Mouse (Mus musculus): ENCODE data around the gene Rab3ip. TPM values are rescaled to one million over a fixed set of nuclear protein-coding genes. Genes with fewer than 3 reads are reported as not detected.
A peak's percentile ranks its signal among the peaks of the same experiment; 100 is the strongest.

Gene Rab3ip
- 10 to 100 TPM; 24.9 to 29.2 TPM for total RNA-seq (2021)
- long read RNA-seq, experiment 1, transcript Rab3ip-203 (11 exons, 1,844 nt): major isoform, 14 of 31 reads
- long read RNA-seq, experiment 1, partial matches to known transcripts: 5 of 31 reads
- long read RNA-seq, experiment 1, other reads (novel, unspliced or antisense): 10 of 31 reads
- long read RNA-seq, experiment 2, transcript Rab3ip-203 (11 exons, 1,844 nt): major isoform, 22 of 37 reads
- long read RNA-seq, experiment 2, partial matches to known transcripts: 1 of 37 reads
- long read RNA-seq, experiment 2, other reads (novel, unspliced or antisense): 13 of 37 reads

GRCm38 (mm10) chr10:116950009-116950769 lies at the start of gene Rab3ip:
Rab3ip (minus strand) TSS chr10:116950769.
- DNase-seq: peak; percentile 83 to 84
- intact Hi-C loops (cut with DNase I): no loop called here

- DNase-seq: no peak
- intact Hi-C loops (cut with DNase I): no loop called here
Observed at GRCm38 (mm10) chr10:116998716-116999455, 48.3 kb upstream of the Rab3ip start.

GRCm38 (mm10) chr10:116996236-116996600 lies 45.6 kb upstream of the Rab3ip start:
- DNase-seq: peak; percentile 56 to 71
- intact Hi-C loops (cut with DNase I): no loop called here

GRCm38 (mm10) chr10:116995584-116996235 lies 45.1 kb upstream of the Rab3ip start:
- intact Hi-C loops (cut with DNase I): no loop called here
- DNase-seq: no peak

DNA sequence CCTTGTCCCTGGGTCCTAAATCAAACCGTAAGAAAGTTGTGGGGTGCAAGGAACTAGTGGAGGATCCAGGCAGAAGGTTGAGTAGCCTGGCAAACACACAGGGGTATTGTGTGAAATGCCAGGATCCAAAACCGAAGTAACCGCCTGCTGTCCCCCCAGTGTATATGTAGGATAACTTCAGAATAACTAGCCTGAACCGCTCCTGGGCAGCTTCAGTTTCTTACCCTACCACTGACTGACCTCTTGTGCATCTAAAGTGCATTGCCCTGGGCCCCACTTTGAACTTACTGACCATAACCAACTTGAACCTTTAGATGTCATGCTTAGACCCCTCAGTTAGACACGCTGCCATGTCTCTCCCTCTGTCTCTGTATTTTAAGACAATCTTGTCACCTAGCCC lies 44.6 kb upstream of the Rab3ip start:
- DNase-seq: no peak
- intact Hi-C loops (cut with DNase I): no loop called here

DNA sequence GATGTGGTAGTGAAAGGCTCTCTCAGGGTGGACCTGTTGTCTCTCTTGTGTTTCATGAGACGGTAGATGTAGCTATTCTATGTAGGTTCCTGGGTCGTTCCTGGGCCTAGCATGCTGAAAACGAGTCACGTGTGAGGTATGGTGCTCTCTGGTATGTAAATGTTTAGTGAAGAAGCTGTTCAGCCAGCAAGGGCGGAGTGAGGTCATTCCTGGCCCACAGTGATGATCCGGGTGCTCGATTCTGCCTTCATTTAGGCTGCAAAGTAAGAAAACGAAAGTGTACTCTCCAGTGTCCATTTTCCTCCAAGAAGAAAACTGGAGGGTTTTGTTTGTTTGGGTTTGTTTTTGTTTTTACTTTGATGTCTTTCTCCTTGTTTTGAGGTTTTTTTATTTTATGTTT lies 43.4 kb upstream of the Rab3ip start:
- intact Hi-C loops (cut with DNase I): loop anchor here (5.0 kb wide), 1 partner anchor 33 kb away; no protein-coding TSS in a partner anchor
- DNase-seq: no peak

- no peak for DNase-seq
Observed at GRCm38 (mm10) chr10:116986264-116987082, 35.9 kb upstream of the Rab3ip start, which contains the start of gene Best3. Best3 (plus strand) TSS chr10:116986314.

DNA sequence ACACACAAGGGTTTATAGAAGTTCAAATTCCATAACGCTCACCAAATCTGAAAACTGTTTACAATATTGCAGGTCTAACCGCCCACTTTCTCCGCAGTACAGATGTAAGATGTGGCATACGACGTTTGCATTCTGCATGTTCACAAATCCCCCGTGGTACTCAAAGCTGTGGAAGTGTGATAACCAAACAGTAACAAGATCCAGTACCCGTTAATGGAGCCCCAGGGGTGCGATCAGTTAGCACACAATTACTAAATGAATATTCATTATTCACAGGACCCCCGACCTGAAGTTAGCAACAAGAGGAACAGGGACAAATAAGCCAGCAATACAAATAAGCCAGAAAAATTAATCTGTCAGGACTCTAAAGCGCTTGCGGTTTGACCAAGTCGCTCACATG lies 34.3 kb upstream of the Rab3ip start:
- intact Hi-C loops (cut with DNase I): loop anchor here (5.0 kb wide), 1 partner anchor 47 kb away; no protein-coding TSS in a partner anchor
- DNase-seq: no peak

More at GRCm38 (mm10) chr10:116986264-116987082, 35.9 kb upstream of the Rab3ip start, which contains the start of gene Best3:
- intact Hi-C loops (cut with DNase I): no loop called here

GRCm38 (mm10) chr10:116982526-116982925 lies 32.0 kb upstream of the Rab3ip start:
- intact Hi-C loops (cut with DNase I): loop anchor here (5.0 kb wide), 1 partner anchor 50 kb away; no protein-coding TSS in a partner anchor
- DNase-seq: no peak

DNA sequence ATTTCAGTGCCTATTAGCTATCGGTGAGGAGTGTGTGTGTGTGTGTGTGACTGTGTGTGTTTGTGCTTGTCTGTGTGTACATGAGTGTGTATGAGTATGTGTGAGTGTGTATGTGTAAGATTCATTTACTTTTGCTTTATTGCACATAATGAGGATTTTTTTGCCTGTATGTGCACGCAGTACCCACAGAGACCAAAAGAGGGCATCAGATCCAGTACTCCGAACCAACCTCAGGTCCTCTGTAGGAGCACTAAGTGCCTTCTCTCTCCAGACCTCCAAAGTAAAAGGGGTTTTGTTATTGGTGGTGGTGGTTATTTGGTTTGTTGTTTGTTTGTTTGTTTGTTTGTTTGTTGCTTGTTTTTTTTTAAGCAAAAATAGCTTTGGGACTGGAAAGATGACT lies 30.3 kb upstream of the Rab3ip start:
- DNase-seq: no peak
- intact Hi-C loops (cut with DNase I): loop anchor here (5.0 kb wide), 1 partner anchor 51 kb away; no protein-coding TSS in a partner anchor

DNA sequence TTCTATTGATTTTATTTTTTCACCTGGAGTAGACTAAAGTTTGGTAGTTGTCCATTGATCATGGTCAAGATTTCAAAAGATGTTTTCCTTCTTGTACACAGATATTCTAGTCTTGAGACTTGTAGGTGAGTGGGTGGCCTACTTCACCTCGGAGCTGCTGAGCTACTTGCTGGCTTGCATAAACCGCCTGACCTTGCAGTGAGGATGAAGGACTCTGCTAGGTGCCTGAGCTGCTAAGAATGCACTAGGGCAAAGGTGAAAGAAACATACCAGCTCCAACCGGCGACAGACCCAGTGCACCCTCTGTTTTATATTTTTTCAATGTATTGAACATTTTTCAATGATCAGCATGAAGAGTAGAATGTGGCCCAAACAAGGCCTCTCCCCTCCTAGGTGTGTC lies 29.7 kb upstream of the Rab3ip start:
- intact Hi-C loops (cut with DNase I): loop anchor here (5.0 kb wide), 1 partner anchor 52 kb away; no protein-coding TSS in a partner anchor
- no peak for DNase-seq

DNA sequence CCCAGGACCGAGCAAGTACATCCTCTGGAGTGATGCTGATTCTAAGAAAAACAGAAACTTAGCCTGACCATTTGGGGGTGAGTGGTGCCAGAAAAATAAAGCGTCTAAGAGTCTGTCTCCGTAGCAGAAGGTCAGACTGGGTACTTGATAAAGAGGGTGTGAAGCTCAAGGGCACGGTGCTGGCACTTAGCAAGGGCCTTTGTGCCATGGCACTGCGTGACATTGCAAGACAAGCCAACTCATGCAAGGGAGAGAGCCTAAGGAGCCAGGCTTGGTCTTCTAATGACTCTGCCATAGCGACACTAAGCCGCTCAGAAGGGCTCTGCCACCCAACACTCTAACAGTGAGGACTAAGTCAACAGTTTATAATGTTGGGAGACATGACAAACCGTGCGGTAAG lies 28.3 kb upstream of the Rab3ip start:
- DNase-seq: no peak
- intact Hi-C loops (cut with DNase I): no loop called here

GRCm38 (mm10) chr10:116977858-116978257 lies 27.3 kb upstream of the Rab3ip start:
- intact Hi-C loops (cut with DNase I): no loop called here
- no peak for DNase-seq

- no peak for DNase-seq
- intact Hi-C loops (cut with DNase I): no loop called here
Observed at GRCm38 (mm10) chr10:116977455-116977854, 26.9 kb upstream of the Rab3ip start.

GRCm38 (mm10) chr10:116972509-116972908 lies 21.9 kb upstream of the Rab3ip start, which contains the start of gene Gm10271:
Gm10271 (minus strand) TSS chr10:116972609.
- intact Hi-C loops (cut with DNase I): no loop called here
- no peak for DNase-seq

GRCm38 (mm10) chr10:116968741-116969140 lies 18.2 kb upstream of the Rab3ip start:
- DNase-seq: no peak
- intact Hi-C loops (cut with DNase I): no loop called here

DNA sequence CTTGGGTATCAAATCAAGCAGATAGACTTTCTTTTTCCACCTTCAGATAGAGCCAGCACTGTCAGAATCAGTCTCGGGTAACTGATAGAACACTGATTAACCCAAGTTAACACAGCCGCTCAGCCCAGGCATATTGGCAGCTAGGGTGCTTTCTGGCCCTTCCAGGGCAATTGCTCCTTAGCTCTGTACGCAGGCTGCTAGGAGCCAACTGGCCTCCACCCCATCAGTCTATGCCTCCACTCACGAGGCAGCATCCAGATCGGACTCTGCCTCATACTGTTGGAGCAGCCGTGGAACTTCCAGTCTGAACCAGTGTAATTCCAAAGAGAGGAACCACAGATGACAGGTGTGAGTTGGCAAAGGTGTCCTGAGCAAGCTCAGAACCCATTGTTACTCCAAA lies 15.5 kb upstream of the Rab3ip start:
- no peak for DNase-seq
- intact Hi-C loops (cut with DNase I): no loop called here

DNA sequence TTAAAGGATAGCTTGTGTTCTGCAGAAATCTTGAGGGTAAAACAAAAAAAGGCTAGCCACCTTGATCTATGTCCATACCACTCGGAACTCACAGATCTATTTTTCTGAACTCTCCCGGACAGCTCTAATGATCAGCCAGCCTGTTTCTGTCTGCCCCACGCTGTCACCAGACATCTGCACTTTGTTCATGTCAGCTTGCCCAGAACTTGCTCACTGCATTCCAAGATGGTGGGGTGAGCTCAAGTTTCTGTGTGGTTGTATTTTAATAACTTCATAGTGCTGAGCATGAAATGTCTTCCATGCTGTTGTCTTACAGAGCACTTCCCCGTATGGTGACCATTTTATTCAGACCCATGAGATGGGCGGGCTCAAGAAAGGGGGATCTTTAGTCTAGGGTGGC lies 14.7 kb upstream of the Rab3ip start:
- no peak for DNase-seq
- intact Hi-C loops (cut with DNase I): no loop called here

DNA sequence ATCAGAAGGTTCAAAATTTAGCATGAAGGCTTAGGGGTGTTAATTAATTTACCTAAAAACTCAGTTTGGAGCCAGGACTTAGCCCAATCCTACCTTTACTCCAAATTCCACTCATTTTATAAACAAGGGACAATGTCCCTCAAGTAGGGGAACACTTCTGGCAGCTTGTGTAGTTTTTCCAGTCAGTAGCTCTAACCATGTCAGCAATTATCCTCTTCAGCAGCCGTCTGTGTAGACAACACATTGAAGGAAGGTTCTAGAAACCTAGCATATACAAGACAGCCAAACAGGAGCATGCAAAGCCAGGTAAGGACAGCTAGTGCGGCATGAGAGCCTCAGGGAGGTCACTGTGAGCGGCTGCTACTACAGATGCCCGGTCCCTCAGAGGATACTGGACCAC lies 14.0 kb upstream of the Rab3ip start:
- intact Hi-C loops (cut with DNase I): no loop called here
- no peak for DNase-seq
